Mouse (Mus musculus) MEL (cell line): ENCODE results near the gene Anks1.

Experiments used
- CTCF ChIP-seq, 3 experiments: IDR thresholded peaks in 2 of 3; conservative IDR thresholded peaks in 1 of 3; 2 replicates each; pipeline ENCODE4 v1.5.1; 2011 to 2012; ENCODE audit warnings: low read length in 3 of 3, low read depth in 2 of 3, mild to moderate bottlenecking in 2 of 3, improper control_type of control experiment in 1 of 3, inconsistent platforms in 1 of 3, mixed read lengths in 1 of 3, moderate library complexity in 1 of 3; ENCODE audit not compliant: control insufficient read depth in 1 of 3, insufficient read depth in 1 of 3, poor library complexity in 1 of 3, severe bottlenecking in 1 of 3
- JUND ChIP-seq: IDR thresholded peaks from 2 replicates; pipeline ENCODE4 v1.6.1; 2011; ENCODE audit warnings: low read depth, mild to moderate bottlenecking, improper control_type of control experiment, low read length
- KAT2A ChIP-seq: conservative IDR thresholded peaks from 2 replicates; pipeline ENCODE4 v1.6.1; 2012; ENCODE audit warnings: low read depth, low read length, improper control_type of control experiment, inconsistent platforms
- TAL1 ChIP-seq: IDR thresholded peaks from 2 replicates; pipeline ENCODE4 v1.6.1; 2012; ENCODE audit warnings: mild to moderate bottlenecking, inconsistent platforms, low read length, moderate library complexity, mixed read lengths

DNA sequence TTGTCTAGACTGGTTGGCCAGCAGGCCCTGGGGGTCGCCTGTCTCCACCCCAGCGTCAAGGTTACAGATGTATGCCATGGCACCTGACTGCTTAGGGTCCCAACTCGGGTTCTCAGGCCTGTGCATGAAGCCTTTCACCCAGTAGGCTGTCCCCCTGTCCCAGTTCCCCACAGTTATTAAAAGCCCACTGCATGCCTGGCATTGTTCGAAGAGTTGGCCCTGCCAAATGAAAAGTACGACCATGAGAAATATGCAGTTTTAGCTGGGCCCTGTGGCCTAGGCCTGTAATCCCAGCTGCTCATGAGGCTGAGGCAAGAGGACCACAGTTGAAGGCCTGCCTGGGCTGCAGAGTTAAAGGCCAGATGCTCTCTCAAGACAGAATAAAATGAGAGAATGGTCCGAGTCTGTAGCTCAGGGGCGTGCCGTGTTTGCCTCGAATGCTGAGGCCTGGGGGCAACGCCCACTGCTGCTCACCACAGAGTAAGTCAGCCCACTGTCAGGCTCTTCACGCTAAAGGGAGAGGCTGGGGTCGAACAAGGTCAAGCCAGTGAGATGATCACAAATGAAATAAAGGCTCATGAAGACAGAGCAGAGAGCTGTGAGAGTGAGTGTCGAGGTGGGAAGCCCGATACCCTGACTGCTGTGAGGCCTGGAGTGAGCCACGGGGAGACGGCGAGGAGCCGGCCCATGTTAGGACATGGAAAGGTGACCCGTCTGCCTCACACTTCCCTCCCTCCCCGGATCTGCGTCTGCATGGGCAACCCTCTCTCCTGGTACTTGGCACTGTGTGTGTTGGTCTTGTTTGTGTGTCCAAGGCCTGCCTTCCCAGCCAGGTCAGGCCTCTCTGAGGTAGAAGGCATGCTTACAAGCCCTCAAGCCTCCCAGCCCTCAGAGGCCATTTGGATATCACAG lies 110.9 kb downstream of the Anks1 start:
- TF ChIP-seq TAL1 (no peak), JUND (no peak), CTCF (IDR thresholded peaks at IDR 0.05 in 2 of 3, conservative IDR thresholded peaks at IDR 0.05 in 1 of 3; ENCODE audit: control insufficient read depth in 1 of 3, insufficient read depth in 1 of 3, low read depth in 2 of 3, low read length in 3 of 3, poor library complexity in 1 of 3, severe bottlenecking in 1 of 3) (no peak), KAT2A (no peak)
